Mouse (Mus musculus) right cerebral cortex, postnatal 36 days (tissue): ENCODE data around the gene Padi2.
A peak's percentile ranks its signal among the peaks of the same experiment; 100 is the strongest.

Source experiments
- DNase-seq, 2 experiments: peaks; one replicate each; pipeline ENCODE4 v3.0.0; 2022; ENCODE audit warnings: low spot score in 2 of 2, mixed read lengths in 1 of 2

Gene Padi2

GRCm38 (mm10) chr4:140959128-140959679 is 53.1 kb downstream of the Padi2 start:
- DNase-seq = no peak

DNA sequence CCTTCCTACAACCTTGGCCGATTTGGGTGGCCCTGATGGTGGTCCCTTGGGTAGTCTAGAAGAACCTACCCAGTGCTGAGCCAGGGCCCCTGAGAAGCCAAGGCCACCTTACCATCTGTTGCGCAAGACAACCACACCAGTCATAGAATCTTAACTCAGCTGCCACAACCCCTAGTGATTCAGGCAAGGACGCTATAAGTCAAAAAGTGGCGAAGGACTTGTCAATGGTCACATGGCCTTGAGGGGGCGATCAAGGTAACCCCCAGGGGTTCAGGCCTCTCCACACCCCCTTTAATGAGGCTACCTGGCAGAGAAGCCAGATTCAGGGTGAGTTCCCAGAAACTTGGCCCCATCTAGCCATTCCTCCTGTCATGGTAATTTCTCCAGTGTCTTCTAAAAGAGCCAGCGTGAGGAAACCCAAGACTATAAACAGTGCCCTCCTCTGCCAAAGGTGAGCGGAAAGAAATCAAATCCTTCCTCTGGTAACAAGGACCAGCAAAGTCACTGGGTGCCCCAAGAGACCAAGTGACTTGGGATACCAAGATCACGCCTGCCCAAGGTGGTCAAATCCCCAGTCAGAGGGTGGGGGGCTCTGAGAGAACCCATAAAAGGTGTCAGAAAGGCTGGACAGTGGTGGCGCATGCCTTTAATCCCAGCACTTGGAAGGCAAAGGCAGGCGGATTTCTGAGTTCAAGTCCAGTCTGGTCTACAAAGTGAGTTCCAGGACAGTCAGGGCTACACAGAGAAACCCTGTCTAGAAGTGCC is 53.8 kb downstream of the Padi2 start:
- no peak for DNase-seq

DNA sequence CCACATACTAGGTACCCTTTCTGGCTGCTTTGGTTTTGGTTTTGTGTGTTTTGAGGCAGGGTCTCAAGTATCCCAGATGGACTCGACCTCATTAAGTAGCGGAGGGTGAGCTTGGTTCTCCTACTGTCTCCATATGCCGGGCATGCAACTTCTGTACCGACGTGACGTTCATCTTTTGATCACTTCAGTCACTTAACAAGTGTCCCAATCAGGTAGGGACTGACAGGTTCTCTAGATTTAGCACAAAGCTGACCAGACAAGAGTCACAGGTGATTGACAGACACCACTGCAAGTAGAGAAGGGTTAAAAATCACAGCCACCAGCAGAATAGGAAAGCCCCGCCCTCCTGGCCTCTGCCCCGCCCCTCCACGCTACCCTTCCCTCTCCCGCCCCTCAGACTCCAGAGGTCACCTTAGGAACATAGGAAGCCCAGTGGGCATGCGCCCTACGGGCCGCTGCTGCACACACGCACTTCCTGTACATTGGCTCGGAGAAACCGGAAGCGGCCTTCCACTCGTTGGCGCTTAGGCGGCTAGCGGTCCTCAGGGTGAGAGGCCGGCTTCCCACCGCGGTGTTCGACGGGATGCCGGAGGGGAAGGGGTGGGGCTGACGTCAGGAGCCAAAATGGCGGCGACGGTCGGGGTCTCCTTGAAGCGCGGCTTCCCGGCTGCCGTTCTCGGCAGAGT is 54.8 kb downstream of the Padi2 start, which contains the start of gene Sdhb:
Sdhb (plus strand) TSS at position 423 of the 686 bp plus-strand sequence.
- peak; percentile 96 to 98 for DNase-seq

- no peak for DNase-seq
These were observed 55.5 kb downstream of the Padi2 start for GRCm38 (mm10) chr4:140961467-140962206.

DNA sequence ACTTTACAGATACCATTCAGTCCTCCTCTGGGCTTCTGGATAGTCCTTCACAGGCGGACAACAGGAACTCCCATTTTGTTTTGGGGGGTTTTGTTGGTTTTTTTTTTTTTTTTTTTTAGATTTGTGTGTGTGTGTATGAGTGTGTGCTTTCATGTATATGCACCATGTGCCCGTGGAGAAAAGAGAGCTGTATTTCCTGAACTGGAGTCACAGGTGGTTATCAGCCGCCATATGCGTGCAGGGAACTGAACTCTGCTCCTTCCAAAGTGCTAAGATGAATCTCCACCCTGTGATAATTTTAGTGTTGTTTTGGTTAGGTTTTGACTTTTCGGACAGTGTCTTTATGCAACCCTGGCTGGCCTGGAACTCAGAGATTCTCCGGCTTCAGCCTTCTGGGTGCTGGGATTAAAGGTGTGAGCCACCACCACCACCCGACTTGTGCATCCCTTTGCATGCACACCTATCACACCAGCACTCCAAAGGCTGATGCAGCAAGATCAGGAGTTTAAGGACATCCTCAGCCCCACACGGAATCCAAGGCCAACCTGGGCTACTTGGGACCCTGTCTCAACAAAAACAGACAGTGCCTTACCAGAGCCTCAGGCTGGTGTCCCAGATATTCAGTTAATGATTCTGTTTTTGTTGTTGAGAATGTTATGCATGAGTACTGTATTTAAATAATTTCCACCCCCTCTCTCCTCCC is 56.2 kb downstream of the Padi2 start:
- no peak for DNase-seq

DNA sequence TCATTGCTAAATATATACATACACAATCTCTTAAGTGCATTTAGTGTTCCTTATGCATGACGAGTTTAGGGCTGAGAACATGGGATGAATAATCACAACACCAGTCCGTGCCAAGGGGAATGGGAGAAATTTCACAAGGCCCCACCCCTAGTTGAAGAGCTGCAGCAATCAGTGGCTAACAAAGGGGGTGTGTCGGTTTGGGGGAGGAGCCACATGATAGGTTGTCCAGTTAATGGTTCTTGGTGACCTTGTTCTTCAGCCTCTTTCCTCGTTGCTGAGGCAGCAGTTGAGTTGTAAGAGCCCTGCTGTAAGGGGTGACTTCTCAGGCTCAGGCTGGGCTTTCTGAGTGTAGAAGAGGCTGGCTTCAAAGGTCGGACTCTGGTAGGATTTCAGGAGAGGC is 56.8 kb downstream of the Padi2 start:
- DNase-seq = no peak

- no peak for DNase-seq
These were observed 57.9 kb downstream of the Padi2 start for GRCm38 (mm10) chr4:140963941-140964597.

GRCm38 (mm10) chr4:140964620-140965019 is 58.5 kb downstream of the Padi2 start:
- DNase-seq = peak; percentile 70 to 73

- DNase-seq = no peak
These were observed 61.4 kb downstream of the Padi2 start for GRCm38 (mm10) chr4:140967386-140968159.

- DNase-seq = no peak
These were observed 65.5 kb downstream of the Padi2 start for GRCm38 (mm10) chr4:140971691-140972090.

GRCm38 (mm10) chr4:140974408-140974807 is 68.3 kb downstream of the Padi2 start:
- DNase-seq = no peak

DNA sequence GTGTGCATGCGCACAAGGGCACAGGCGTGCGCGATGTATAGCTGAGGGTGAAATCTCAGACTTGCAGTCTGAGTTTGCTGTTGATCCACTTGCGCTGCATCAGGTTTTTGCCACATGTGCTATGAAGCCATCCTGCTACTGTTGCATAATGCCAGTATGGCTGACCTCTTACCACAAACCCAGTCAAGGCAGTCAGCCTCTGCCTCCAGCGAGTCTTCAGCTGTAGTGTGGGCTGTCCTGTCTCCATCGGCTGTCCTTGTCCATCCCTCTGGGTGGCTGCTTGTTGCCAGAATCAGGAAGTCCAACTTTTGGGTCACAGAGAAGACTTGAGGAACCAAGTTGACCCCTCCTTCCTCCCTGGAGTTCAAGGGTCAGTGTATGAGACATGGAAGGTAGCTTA is 69.2 kb downstream of the Padi2 start:
- no peak for DNase-seq

GRCm38 (mm10) chr4:140977278-140977677 is 71.1 kb downstream of the Padi2 start:
- DNase-seq = no peak

GRCm38 (mm10) chr4:140977886-140978692 is 71.9 kb downstream of the Padi2 start:
- DNase-seq = no peak

DNA sequence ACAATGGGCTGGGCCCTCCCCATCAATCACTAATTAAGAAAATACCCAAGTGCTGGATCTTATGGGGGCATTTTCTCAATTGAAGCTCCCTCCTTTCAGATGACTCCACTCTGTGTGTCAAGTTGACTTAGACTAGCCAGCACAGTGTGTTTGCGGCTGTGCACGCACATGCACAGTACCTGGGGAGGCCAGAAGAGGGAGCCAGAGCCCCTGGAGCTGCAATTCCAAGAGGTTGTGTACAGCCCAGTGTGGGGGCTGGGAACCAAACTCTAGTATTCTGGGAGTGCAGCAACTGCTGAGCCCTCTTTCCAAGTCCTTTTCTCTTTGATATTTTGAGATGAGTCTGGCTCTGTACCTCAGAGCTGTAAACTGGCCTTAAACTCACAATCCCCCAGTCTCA is 75.5 kb downstream of the Padi2 start:
- DNase-seq = no peak

GRCm38 (mm10) chr4:140982808-140983207 is 76.7 kb downstream of the Padi2 start:
- no peak for DNase-seq

GRCm38 (mm10) chr4:140983442-140983841 is 77.3 kb downstream of the Padi2 start:
- peak in 1 of 2 experiments; percentile 53 for DNase-seq

DNA sequence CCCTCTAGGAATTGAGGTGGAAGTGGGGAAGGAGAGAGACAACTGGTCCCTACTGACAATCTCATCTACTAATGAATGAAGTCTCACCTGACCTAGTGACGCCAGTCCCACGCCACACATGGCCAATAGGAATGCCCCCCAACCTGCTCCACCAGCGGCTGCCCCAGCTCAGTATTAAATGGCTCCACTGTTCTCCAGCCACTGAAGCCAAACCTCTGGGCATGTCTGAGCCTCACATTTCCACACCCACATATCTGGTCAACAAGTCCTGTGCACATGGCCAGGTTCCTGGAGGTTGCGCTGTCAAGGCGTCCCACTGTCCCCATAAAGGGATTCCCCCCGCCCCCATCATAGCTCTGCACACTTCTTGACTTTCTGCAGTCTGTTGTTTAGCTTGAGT is 78.4 kb downstream of the Padi2 start:
- no peak for DNase-seq

DNA sequence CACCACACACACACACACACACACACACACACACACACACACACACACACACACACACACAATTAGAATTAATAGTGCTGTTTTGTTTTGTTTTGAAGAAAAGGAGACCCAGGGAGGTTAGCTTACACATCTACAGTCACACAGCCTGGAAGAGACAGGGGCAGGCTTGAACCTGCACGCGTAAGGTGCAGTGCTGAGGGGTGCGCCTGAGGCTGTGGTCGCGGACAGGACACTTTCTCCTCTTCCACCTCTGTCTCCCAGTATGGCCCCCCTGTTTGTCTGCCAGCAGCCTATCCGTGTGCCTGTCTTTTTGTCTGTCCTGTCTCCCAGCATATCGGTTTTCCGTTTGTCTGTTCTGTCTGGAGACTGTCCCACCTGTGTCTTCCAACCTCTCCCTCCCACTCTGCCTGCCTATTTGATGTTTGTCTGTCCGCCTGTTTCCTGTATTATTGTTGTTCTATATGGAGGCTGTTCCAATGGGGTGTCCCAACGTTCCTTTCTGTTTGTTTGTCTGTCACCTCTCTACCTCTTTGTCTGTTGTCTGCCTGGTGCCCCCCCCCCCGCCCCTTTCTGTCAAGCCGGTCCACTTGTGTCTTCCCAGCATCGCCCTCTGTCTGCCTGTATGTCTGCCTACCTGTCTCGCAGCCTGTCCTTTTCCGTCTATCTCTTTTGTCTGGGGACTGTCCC is 80.0 kb downstream of the Padi2 start:
- no peak for DNase-seq
